Comparison of ENCODE assay signal across 22 mouse cellular contexts in the genomic region with DNA sequence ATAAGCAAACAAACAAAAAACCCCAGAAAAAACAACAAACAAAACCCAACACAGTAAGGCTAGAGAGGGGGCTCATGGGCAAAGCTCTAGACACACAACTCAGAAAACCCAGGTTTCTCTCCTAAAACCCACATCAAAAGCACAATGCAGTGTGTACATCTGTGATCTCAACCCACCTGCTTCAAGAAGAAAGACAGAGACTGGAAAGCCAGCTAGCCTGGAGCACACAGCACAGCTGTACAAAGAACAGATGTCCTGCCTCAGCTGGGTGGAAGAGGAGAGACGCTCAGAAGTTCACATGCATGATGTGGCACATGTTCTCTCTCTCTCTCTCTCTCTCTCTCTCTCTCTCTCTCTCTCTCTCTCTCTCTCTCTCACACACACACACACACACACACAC.
DNase-seq lines count a peak whose midpoint lies in the region; TF ChIP-seq lines count a peak whose summit lies in the region.
"Had no signal": no experiment of that assay in that cellular context is flagged by ENCODE, and none has a peak within 500 bp of the region (broad histone marks: within the 10 kb centered on the region; RNA-seq: fewer than 3 reads in every experiment).

No protein-coding gene starts in this region.

- 23% methylated on average over 1 of the region's 1 CpGs for WGBS in thymus, adult 2 months

- DNase-seq in thymus, adult 2 months = peak; percentile 45
- DNase-seq in thymus, postnatal 10 days (ENCODE audit: low spot score in 2 of 2) = peak; percentile 49 to 63
- peak; percentile 13 to 62 for DNase-seq in thymus, postnatal 36 days
- DNase-seq in kidney, postnatal 10 days = no peak
- DNase-seq in heart, postnatal 14 days = no peak
- DNase-seq in ovary, postnatal 10 days (ENCODE audit: low spot score) = no peak
- DNase-seq: adrenal gland, adult 2 months; adrenal gland, postnatal 14 days; cerebellum, adult 11 months; cerebellum, adult 2 months; cerebellum, adult 9-11 months; cerebellum, postnatal 25 days; gastrocnemius, postnatal 25 days; heart, adult 2 months had no signal

- no peak overlapping the region for H3K27ac ChIP-seq in thymus, adult 2 months (ENCODE audit: control insufficient read depth, insufficient read depth, low read length)
- H3K27ac ChIP-seq: embryonic facial prominence, embryonic 12.5 days; embryonic facial prominence, embryonic 15.5 days; forebrain, embryonic 12.5 days; forebrain, embryonic 15.5 days; heart, adult 2 months; heart, embryonic 10.5 days; heart, embryonic 13.5 days; hindbrain, embryonic 12.5 days; hindbrain, embryonic 15.5 days had no signal

- TF ChIP-seq CTCF in thymus, adult 2 months (IDR thresholded peaks at IDR 0.05; ENCODE audit: borderline replicate concordance, control insufficient read depth, extremely low read depth, insufficient read depth, low read length, poor library complexity) = no peak

- no peaks in the 10 kb centered on the region for H3K4me1 ChIP-seq in thymus, adult 2 months (replicated peaks; ENCODE audit: control insufficient read depth, insufficient read depth, low read length)
- H3K4me1 ChIP-seq: embryonic facial prominence, embryonic 12.5 days; embryonic facial prominence, embryonic 15.5 days; forebrain, embryonic 12.5 days; forebrain, embryonic 15.5 days; heart, embryonic 10.5 days; heart, embryonic 13.5 days; hindbrain, embryonic 12.5 days; hindbrain, embryonic 15.5 days had no signal

- no peak overlapping the region for H3K4me3 ChIP-seq in thymus, adult 2 months (ENCODE audit: control insufficient read depth, insufficient read depth, low read length)
- H3K4me3 ChIP-seq: embryonic facial prominence, embryonic 12.5 days; embryonic facial prominence, embryonic 15.5 days; forebrain, embryonic 12.5 days; forebrain, embryonic 15.5 days; heart, adult 2 months; heart, embryonic 10.5 days; heart, embryonic 13.5 days; hindbrain, embryonic 12.5 days; hindbrain, embryonic 15.5 days had no signal

- TF ChIP-seq POLR2A in thymus, adult 2 months (IDR thresholded peaks at IDR 0.05; ENCODE audit: control insufficient read depth, extremely low read depth, insufficient read depth, low read length, poor library complexity) = no peak

- intact Hi-C loops in heart, postnatal 14 days (cut with DNase I) = no loop called here

- H3K27me3 ChIP-seq in thymus, adult 2 months (ENCODE audit: control insufficient read depth, insufficient read depth, low read length) = no peaks in the 10 kb centered on the region
- H3K27me3 ChIP-seq: embryonic facial prominence, embryonic 12.5 days; embryonic facial prominence, embryonic 15.5 days; forebrain, embryonic 12.5 days; forebrain, embryonic 15.5 days; heart, embryonic 13.5 days; hindbrain, embryonic 12.5 days; hindbrain, embryonic 15.5 days had no signal

- H3K36me3 ChIP-seq in thymus, adult 2 months (ENCODE audit: control insufficient read depth, insufficient read depth, low read length) = no peaks in the 10 kb centered on the region
- H3K36me3 ChIP-seq: embryonic facial prominence, embryonic 12.5 days; embryonic facial prominence, embryonic 15.5 days; forebrain, embryonic 12.5 days; forebrain, embryonic 15.5 days; heart, embryonic 10.5 days; heart, embryonic 13.5 days; hindbrain, embryonic 12.5 days; hindbrain, embryonic 15.5 days had no signal

Comparison
In these comparisons a context has a peak if more than half of its experiments do, and no peak if none do; other contexts are left out.
1. DNase-seq: peak in thymus, adult 2 months (single experiment), thymus, postnatal 10 days (2 of 2) and thymus, postnatal 36 days (2 of 2); none in kidney, postnatal 10 days (single experiment), heart, postnatal 14 days (0 of 2) and ovary, postnatal 10 days (single experiment).